Mouse (Mus musculus) intestine, embryonic 16.5 days (tissue): Measurements from ENCODE around the gene Rnase9. TPM values are rescaled to one million over a fixed set of nuclear protein-coding genes. Genes with fewer than 3 reads are reported as not detected.

Source experiments
- ATAC-seq: fragments of 200-750 bp; cut with Nextera tagmentation; 2 replicates; pipeline ENCODE4 v1.8.0; 2017; ENCODE audit warnings: moderate TSS enrichment, moderate library complexity
- H3K27ac ChIP-seq: fragments of 300-500 bp; sonication (generic); 2 replicates; pipeline ENCODE4 v1.5.1; 2014; ENCODE audit warnings: mild to moderate bottlenecking, low read length
- H3K27me3 ChIP-seq: fragments of 300-500 bp; sonication (generic); replicated peaks from 2 replicates; pipeline ENCODE4 v1.6.1; 2014; ENCODE audit warnings: low read length, control low read depth, mixed read lengths; ENCODE audit not compliant: control insufficient read depth, insufficient read depth
- H3K36me3 ChIP-seq: fragments of 300-500 bp; sonication (generic); 2 replicates; pipeline ENCODE4 v1.6.1; 2014; ENCODE audit warnings: low read length, control low read depth; ENCODE audit not compliant: control insufficient read depth, insufficient read depth
- H3K4me1 ChIP-seq: fragments of 300-500 bp; sonication (generic); 2 replicates; pipeline ENCODE4 v1.6.1; 2014; ENCODE audit warnings: low read length, control low read depth, mixed read lengths; ENCODE audit not compliant: control insufficient read depth, insufficient read depth
- H3K4me2 ChIP-seq: fragments of 300-500 bp; sonication (generic); 2 replicates; pipeline ENCODE4 v1.6.1; 2014; ENCODE audit warnings: low read depth, low read length, control low read depth
- H3K4me3 ChIP-seq: fragments of 300-500 bp; sonication (generic); 2 replicates; pipeline ENCODE4 v1.5.1; 2014; ENCODE audit warnings: mild to moderate bottlenecking, low read length
- H3K9ac ChIP-seq: fragments of 300-500 bp; sonication (generic); 2 replicates; pipeline ENCODE4 v1.6.1; 2014; ENCODE audit warnings: low read depth, low read length
- H3K9me3 ChIP-seq: fragments of 300-500 bp; sonication (generic); 2 replicates; pipeline ENCODE4 v1.6.1; 2016; ENCODE audit warnings: low read length, control low read depth; ENCODE audit not compliant: control insufficient read depth
- WGBS: fragments of 180-500 bp; shearing (Covaris S2); extraction: QIAGEN DNeasy Blood & Tissue Kit; methylation state at CpG from one replicate; pipeline ENCODE4 v1.1.7; 2014; 5-methylcytosine and 5-hydroxymethylcytosine counted together
- polyA plus RNA-seq: library from polyadenylated mRNA; unstranded; fragments of >200 nt; fragmentation: Nextera tagmentation; extraction: Ambion mirVana; gene quantifications from 2 replicates; pipeline ENCODE4 v1.2.1, GENCODE M21; 2015

Rnase9 gene
- polyA plus RNA-seq, 1 experiment from 2014 or later: not detected

- Histone ChIP-seq H3K4me3 (peak overlapping the region; percentile 63), H3K27me3 (no peaks in the 10 kb centered on the region), H3K9ac (peak overlapping the region; percentile 72), H3K9me3 (no peaks in the 10 kb centered on the region), H3K27ac (0 out of 2 replicates have a peak overlapping the region, but pooled peaks have one; percentile 21), H3K4me2 (peak overlapping the region; percentile 79), H3K4me1 (peaks cover 3% of the 10 kb centered on the region; the same call in 1 of the 2 replicates), H3K36me3 (no peaks in the 10 kb centered on the region)
- 4% methylated on average over 38 of the region's 40 CpGs for WGBS
- peak; percentile 54 for ATAC-seq
These were observed 41.2 kb upstream of the Rnase9 start for GRCm38 (mm10) chr14:51082599-51083581.

- H3K9ac ChIP-seq: no peak overlapping the region
- no peak overlapping the region for H3K4me2 ChIP-seq
- peak; percentile 86 for ATAC-seq
- no peak overlapping the region for H3K27ac ChIP-seq
- no peak overlapping the region for H3K4me3 ChIP-seq
- no peaks in the 10 kb centered on the region for H3K9me3 ChIP-seq
- H3K27me3 ChIP-seq: no peaks in the 10 kb centered on the region
- peaks cover 3% of the 10 kb centered on the region; the same call in 1 of the 2 replicates for H3K4me1 ChIP-seq
- no peaks in the 10 kb centered on the region for H3K36me3 ChIP-seq
- 61% methylated on average over 2 of the region's 2 CpGs for WGBS
These were observed 39.4 kb upstream of the Rnase9 start for GRCm38 (mm10) chr14:51081035-51081434.

DNA sequence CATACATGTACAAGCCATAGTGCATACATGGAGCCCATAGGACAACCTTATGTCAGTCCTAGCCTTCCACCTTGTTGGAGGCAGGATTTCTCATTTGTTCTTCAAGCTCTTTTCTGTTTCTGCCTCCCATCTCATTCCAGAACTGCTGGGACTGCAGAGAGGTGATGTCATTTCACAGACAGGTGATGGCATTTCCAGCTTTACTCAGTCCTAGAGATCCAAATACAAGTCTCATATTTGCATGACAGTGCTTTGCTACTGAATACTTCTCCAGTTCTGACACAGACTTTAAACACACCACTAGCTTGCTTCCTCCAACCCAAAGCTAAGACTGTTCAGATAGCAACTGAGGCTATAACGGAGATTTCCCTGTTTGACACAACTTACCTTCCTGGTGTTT is 37.5 kb upstream of the Rnase9 start:
- Histone ChIP-seq H3K4me3 (no peak overlapping the region), H3K27ac (no peak overlapping the region), H3K9me3 (no peaks in the 10 kb centered on the region), H3K4me2 (no peak overlapping the region), H3K9ac (no peak overlapping the region), H3K27me3 (no peaks in the 10 kb centered on the region), H3K4me1 (peaks cover 3% of the 10 kb centered on the region; the same call in 1 of the 2 replicates), H3K36me3 (no peaks in the 10 kb centered on the region)
- ATAC-seq: no peak
- whole genome bisulfite sequencing: 85% methylated on average over 1 of the region's 1 CpGs

DNA sequence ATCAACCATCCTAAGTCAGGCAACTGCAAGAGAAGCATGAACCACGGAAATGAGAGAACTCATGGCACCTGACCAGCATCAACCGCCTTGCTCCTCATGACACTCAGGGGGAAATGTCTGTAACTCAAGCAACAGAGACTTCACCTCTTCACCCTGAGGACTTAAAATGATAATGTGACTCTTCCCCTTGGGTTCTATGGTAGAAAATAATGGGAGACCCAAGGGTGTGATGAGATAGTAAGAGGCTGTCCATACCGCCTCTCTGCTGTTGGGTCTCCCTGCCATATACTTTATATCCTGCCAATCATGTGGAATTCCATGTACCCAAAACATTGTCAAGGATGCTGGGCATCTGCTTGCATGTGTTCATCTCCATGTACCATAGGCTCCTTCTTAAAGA is 32.7 kb upstream of the Rnase9 start, which contains the start of gene Olfr750:
TSS of gene Olfr750 (minus strand) at position 101 of the 400 bp plus-strand sequence.
- Histone ChIP-seq H3K4me2 (no peak within 1 kb of the TSS), H3K36me3 (no peaks in the 10 kb centered on the region), H3K4me1 (no peaks in the 10 kb centered on the region), H3K27me3 (no peaks in the 10 kb centered on the region), H3K9me3 (no peaks in the 10 kb centered on the region), H3K9ac (no peak within 1 kb of the TSS), H3K4me3 (no peak within 1 kb of the TSS), H3K27ac (no peak within 1 kb of the TSS)
- 88% methylated on average over 3 of the region's 3 CpGs for WGBS
- no peak for ATAC-seq

DNA sequence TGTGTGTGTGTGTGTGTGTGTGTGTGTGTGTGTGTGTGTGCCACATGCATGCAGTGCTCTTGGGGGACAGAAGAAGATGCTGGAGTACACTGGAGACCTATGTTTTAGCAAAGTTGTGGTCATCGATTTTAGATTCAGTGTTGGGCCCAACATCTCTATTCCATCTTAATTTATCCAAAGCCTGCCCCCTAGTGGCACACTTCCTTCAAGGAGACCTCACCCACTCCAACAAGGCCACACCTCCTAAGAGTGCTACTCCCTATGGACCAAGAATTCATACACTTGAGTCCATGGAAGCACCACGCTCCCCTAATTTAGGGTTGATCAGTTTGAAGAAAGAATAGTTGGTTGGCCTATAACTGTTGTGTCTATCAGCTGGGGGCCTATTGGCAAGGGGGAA is 27.9 kb upstream of the Rnase9 start:
- no peak for ATAC-seq
- Histone ChIP-seq H3K27ac (no peak overlapping the region), H3K4me1 (peaks cover 8% of the 10 kb centered on the region; the same call in 1 of the 2 replicates), H3K9ac (no peak overlapping the region), H3K9me3 (no peaks in the 10 kb centered on the region), H3K27me3 (no peaks in the 10 kb centered on the region), H3K4me2 (no peak overlapping the region), H3K4me3 (no peak overlapping the region), H3K36me3 (no peaks in the 10 kb centered on the region)
- WGBS: 94% methylated on average over 2 of the region's 2 CpGs

DNA sequence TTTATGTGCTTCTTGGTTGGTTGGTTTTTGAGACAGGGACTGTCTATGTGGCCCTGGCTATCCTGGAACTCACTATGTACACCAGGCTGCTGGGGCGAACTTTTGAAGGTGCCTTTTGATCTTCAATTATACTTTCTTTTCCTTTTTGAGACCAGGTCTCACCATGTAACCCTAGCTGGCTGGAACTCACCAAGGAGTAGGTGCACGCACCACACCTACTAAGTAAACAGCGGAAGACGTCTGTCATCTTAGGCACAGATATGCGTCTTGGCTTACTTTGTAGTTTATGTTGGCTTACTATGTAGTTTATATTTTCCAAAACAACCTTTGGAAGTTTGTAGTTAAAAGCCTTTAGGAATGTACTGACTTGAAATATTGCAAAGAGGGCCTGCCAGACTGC is 27.3 kb upstream of the Rnase9 start:
- Histone ChIP-seq H3K36me3 (no peaks in the 10 kb centered on the region), H3K9ac (no peak overlapping the region), H3K9me3 (no peaks in the 10 kb centered on the region), H3K27me3 (no peaks in the 10 kb centered on the region), H3K4me3 (no peak overlapping the region), H3K4me1 (peaks cover 8% of the 10 kb centered on the region; the same call in 1 of the 2 replicates), H3K27ac (no peak overlapping the region), H3K4me2 (no peak overlapping the region)
- no peak for ATAC-seq
- WGBS: 56% methylated on average over 5 of the region's 5 CpGs

- H3K9me3 ChIP-seq: no peaks in the 10 kb centered on the region
- H3K9ac ChIP-seq: no peak overlapping the region
- no peaks in the 10 kb centered on the region for H3K36me3 ChIP-seq
- H3K4me1 ChIP-seq: no peaks in the 10 kb centered on the region
- no peak for ATAC-seq
- WGBS: 92% methylated on average over 5 of the region's 5 CpGs
- H3K27ac ChIP-seq: no peak overlapping the region
- H3K4me3 ChIP-seq: no peak overlapping the region
- no peaks in the 10 kb centered on the region for H3K27me3 ChIP-seq
- H3K4me2 ChIP-seq: no peak overlapping the region
These were observed 19.1 kb upstream of the Rnase9 start for GRCm38 (mm10) chr14:51060761-51061160.

DNA sequence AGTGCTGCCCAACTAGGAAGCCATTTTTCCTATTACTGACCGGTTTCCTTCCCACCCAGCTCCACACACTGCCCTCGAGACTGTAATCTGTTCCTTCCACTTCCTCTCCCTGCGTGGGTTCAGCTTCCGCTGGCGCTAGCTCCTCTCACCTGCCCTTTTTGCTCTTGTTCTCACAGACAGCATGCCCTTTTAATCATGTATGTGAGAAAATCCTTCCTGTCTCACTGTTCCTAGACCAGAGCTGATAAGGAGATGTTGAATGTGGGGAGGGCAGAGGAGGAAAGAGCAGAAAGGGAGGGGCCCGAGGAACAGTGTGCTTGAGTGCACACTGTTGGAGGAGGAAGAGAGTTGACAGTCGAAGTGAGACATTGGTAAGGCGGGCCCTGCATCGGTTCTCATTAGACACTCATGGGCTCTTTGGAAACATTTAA is 15.7 kb upstream of the Rnase9 start, which contains the start of gene Rnase12:
TSS of gene Rnase12 (minus strand) at position 261 of the 431 bp plus-strand sequence.
- no peak within 1 kb of the TSS for H3K4me2 ChIP-seq

More for the DNA sequence above, 15.7 kb upstream of the Rnase9 start, which contains the start of gene Rnase12:
- no peak within 1 kb of the TSS for H3K9ac ChIP-seq
- 45% methylated on average over 9 of the region's 9 CpGs for WGBS
- H3K27me3 ChIP-seq: no peaks in the 10 kb centered on the region
- H3K4me3 ChIP-seq: no peak within 1 kb of the TSS
- H3K4me1 ChIP-seq: 0 out of 2 replicates have a peak, but pooled peaks cover 3% of the 10 kb centered on the region
- peak; percentile 88 for ATAC-seq
- H3K27ac ChIP-seq: no peak within 1 kb of the TSS
- no peaks in the 10 kb centered on the region for H3K9me3 ChIP-seq
- no peaks in the 10 kb centered on the region for H3K36me3 ChIP-seq
